Mouse (Mus musculus) adipose tissue, adult 10 weeks (tissue): Measurements from ENCODE around the gene Adgre1. TPM values are rescaled to one million over a fixed set of nuclear protein-coding genes. Genes with fewer than 3 reads are reported as not detected.

Experiments used
- polyA plus RNA-seq: library from polyadenylated mRNA; stranded (reverse); fragments of 350-450 nt; fragmentation: Illumina TruSeq; extraction: RNeasy Lipid Tissue Mini Kit (QIAGEN cat#74804); gene quantifications from one replicate; pipeline ENCODE4 v1.2.3, GENCODE M21; 2014; ENCODE audit warnings: low read depth, low replicate concordance

Adgre1 gene
- 21.0 TPM for polyA plus RNA-seq

DNA sequence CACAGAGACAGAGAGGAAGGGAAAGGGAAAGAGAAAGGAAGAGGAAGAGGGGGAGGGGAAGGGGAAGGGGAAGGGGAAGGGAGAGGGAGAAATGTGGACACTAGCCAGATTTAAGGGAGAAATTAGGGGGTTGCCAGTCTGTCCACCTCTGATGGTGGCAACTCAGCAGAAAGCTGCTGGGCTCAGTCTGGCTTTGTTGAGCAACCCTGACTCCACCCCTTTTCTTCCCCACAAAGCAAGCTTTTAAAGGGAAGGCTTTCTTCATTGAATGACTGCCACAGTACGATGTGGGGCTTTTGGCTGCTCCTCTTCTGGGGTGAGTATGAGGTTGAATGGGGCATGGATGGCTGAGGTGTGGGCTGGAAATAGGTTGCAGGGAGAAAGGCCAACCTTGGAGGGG lies at the start of gene Adgre1:
Gene Adgre1, plus strand, starts transcription at position 251 of the 400 bp plus-strand sequence.

Other genes starting within 250 kb of the Adgre1 start
- not detected for gene Cd70, start 208.9 kb upstream of the Adgre1 start, polyA plus RNA-seq
- 0.69 TPM for gene Tnfsf14, start 164.5 kb upstream of the Adgre1 start, polyA plus RNA-seq
- 356 TPM for gene C3, start 130.6 kb upstream of the Adgre1 start, polyA plus RNA-seq
- 53.9 TPM for gene Gpr108, start 110.2 kb upstream of the Adgre1 start, polyA plus RNA-seq
- gene Trip10, start 109.2 kb upstream of the Adgre1 start, polyA plus RNA-seq = 42.5 TPM
- gene Vav1, start 79.6 kb upstream of the Adgre1 start, polyA plus RNA-seq = 3.9 TPM
- not detected for gene Vmn2r120, start 186.8 kb downstream of the Adgre1 start, polyA plus RNA-seq